Mouse (Mus musculus) heart, embryonic 14.5 days (tissue): ENCODE measurements around the gene St14. TPM values are rescaled to one million over a fixed set of nuclear protein-coding genes. Genes with fewer than 3 reads are reported as not detected.

Source experiments
- ATAC-seq: fragments of 200-750 bp; cut with Nextera tagmentation; 2 replicates; pipeline ENCODE4 v1.8.0; 2017; ENCODE audit warnings: low read depth, moderate TSS enrichment; ENCODE audit not compliant: insufficient number of reproducible peaks, insufficient read depth, low FRiP score
- H3K27ac ChIP-seq, 2 experiments: fragments of 200-500 bp in 1 of 2; fragments of 300-500 bp in 1 of 2; sonication (generic) in 1 of 2; replicated peaks in 1 of 2; 2 replicates each; pipeline ENCODE4 v1.5.1; 2012 to 2014; ENCODE audit warnings: low read depth in 2 of 2, low read length in 2 of 2, control low read depth in 1 of 2, mild to moderate bottlenecking in 1 of 2, mixed read lengths in 1 of 2; ENCODE audit not compliant: control insufficient read depth in 1 of 2, insufficient read depth in 1 of 2
- H3K27me3 ChIP-seq: fragments of 300-500 bp; sonication (generic); 2 replicates; pipeline ENCODE4 v1.6.1; 2014; ENCODE audit warnings: mild to moderate bottlenecking, low read length, control low read depth; ENCODE audit not compliant: control insufficient read depth, insufficient read depth
- H3K36me3 ChIP-seq: fragments of 300-500 bp; sonication (generic); 2 replicates; pipeline ENCODE4 v1.6.1; 2014; ENCODE audit warnings: mild to moderate bottlenecking, control low read depth, low read length, mixed read lengths; ENCODE audit not compliant: control insufficient read depth, insufficient read depth
- H3K4me1 ChIP-seq, 2 experiments: fragments of 200-500 bp in 1 of 2; fragments of 300-500 bp in 1 of 2; sonication (generic) in 1 of 2; 2 replicates each; pipeline ENCODE4 v1.6.1; 2012 to 2014; ENCODE audit warnings: low read length in 2 of 2, control low read depth in 1 of 2, mixed read lengths in 1 of 2; ENCODE audit not compliant: control insufficient read depth in 2 of 2, insufficient read depth in 2 of 2
- H3K4me2 ChIP-seq: fragments of 300-500 bp; sonication (generic); 2 replicates; pipeline ENCODE4 v1.6.1; 2014; ENCODE audit warnings: mild to moderate bottlenecking, low read length
- H3K4me3 ChIP-seq, 2 experiments: fragments of 200-500 bp in 1 of 2; fragments of 300-500 bp in 1 of 2; sonication (generic) in 1 of 2; 2 replicates each; pipeline ENCODE4 v1.5.1; 2012 to 2014; ENCODE audit warnings: low read length in 2 of 2, mild to moderate bottlenecking in 2 of 2, control low read depth in 1 of 2, low read depth in 1 of 2, moderate library complexity in 1 of 2; ENCODE audit not compliant: control insufficient read depth in 1 of 2, insufficient read depth in 1 of 2
- H3K9ac ChIP-seq: fragments of 300-500 bp; sonication (generic); 2 replicates; pipeline ENCODE4 v1.6.1; 2014; ENCODE audit warnings: mild to moderate bottlenecking, low read length
- H3K9me3 ChIP-seq: fragments of 300-500 bp; sonication (generic); 2 replicates; pipeline ENCODE4 v1.6.1; 2016; ENCODE audit warnings: low read length, control low read depth; ENCODE audit not compliant: control insufficient read depth
- WGBS: fragments of 180-500 bp; shearing (Covaris S2); extraction: QIAGEN DNeasy Blood & Tissue Kit; methylation state at CpG from one replicate; pipeline ENCODE4 v1.1.7; 2014; 5-methylcytosine and 5-hydroxymethylcytosine counted together
- polyA plus RNA-seq: library from polyadenylated mRNA; unstranded; fragments of >200 nt; fragmentation: Nextera tagmentation; extraction: Ambion mirVana; gene quantifications from 2 replicates; pipeline ENCODE4 v1.2.1, GENCODE M21; 2014

Gene St14
- polyA plus RNA-seq, 1 experiment from 2014 or later, result 0.58 TPM

DNA sequence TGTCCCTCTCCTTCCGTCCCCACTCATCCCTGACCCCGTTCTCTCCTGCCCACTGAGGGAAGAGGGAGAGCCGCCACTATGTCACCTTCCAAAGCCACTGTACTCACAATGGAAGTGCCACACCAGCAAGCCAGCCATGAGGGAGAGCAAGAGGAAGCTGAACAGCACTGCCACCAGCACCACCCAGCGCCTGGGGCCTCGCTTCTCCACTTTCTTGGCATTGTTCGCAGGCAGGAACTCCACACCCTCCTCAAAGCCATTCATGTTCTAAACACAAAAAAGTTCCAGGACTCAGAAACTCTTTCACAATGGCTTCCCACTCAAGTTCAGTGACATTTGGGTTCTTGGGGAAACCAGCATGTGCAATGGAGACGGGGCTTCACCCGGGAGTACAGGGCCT lies 23.2 kb downstream of the St14 start:
- no peak overlapping the region for H3K4me2 ChIP-seq
- 79% methylated on average over 8 of the region's 8 CpGs for WGBS
- H3K36me3 ChIP-seq, result no peaks in the 10 kb centered on the region
- H3K27ac ChIP-seq, result no peak overlapping the region
- no peak for ATAC-seq
- H3K9me3 ChIP-seq, result no peaks in the 10 kb centered on the region
- no peaks in the 10 kb centered on the region for H3K27me3 ChIP-seq
- H3K4me1 ChIP-seq, result no peaks in the 10 kb centered on the region
- H3K4me3 ChIP-seq, result no peak overlapping the region
- no peak overlapping the region for H3K9ac ChIP-seq

DNA sequence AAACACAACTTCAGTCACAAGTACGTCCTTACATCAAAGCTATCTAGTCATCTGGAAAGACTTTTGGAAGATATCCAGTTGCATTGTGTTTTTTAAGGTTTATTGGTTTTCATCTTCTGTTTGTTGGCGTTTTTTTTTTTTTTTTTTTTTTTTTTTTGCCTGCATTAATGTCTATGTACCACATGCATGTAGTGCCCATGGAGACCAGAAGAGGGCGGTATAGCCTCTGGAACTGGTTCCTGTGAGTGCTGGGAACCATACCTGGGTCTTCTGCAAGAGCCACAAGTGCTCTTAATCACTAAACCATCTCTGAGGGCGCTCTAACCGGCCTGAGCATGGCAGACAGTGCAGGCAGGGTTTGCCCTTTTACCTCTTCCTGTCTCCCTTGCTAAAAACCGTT lies 33.5 kb downstream of the St14 start:
- Histone ChIP-seq H3K9ac (no peak overlapping the region), H3K36me3 (no peaks in the 10 kb centered on the region), H3K4me3 (no peak overlapping the region), H3K27ac (no peak overlapping the region), H3K4me2 (no peak overlapping the region), H3K27me3 (no peaks in the 10 kb centered on the region), H3K4me1 (peaks cover 11 to 12% of the 10 kb centered on the region in 2 experiments), H3K9me3 (no peaks in the 10 kb centered on the region)
- no peak for ATAC-seq
- WGBS, result 75% methylated on average over 6 of the region's 6 CpGs

DNA sequence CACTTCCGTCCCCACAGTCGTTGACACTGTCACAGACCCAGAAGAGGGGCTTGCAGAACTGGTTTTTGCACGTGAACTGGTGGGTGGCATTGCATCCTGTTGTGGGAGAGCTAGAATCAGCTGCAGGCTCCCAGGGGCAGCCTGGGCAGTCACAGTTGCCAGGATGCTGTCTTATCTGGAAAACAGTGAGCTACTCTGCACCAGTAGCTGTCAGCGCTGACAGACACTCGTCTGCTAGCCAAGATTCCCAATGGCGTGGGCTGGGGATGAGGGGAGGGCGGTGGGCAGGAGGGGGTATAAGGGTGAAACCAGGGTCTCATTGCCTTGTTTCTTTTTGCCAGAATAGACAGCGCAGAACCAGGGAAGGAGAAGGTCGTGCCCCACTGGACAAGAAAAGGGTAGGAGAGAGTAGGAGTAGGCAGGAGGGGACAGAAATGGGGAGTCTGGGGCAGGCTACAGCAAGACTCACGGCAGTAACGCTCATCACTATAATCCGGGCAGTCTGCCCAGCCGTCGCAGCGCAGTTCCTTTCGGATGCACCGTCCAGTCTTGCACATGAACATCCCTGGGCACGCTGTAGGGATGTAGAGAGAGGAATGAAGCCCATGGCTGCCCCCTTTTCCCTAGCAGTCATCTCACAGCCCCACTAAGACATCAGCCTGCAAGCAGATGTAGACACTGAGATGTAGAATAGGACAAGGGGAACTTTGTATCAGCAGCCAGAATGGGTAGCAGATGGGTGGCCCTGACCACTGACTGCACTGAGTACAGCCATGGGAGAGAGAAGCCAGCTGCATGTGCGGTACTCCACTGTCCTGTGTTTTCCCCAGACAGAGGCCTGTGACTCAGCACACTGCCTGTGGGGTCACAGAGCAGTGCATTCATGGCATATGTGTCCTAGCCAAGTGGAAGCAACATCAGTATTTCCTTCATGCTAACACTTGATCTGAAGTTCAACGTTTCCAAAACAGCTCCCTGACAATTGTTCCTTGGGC lies 34.3 kb downstream of the St14 start:
- Histone ChIP-seq H3K9me3 (no peaks in the 10 kb centered on the region), H3K4me3 (no peak overlapping the region), H3K27ac (no peak overlapping the region), H3K9ac (no peak overlapping the region), H3K27me3 (no peaks in the 10 kb centered on the region), H3K4me2 (no peak overlapping the region), H3K4me1 (peaks cover 11 to 12% of the 10 kb centered on the region in 2 experiments), H3K36me3 (no peaks in the 10 kb centered on the region)
- ATAC-seq, result peak; percentile 37; the same call in 1 of the 2 replicates
- 50% methylated on average over 20 of the region's 20 CpGs for WGBS

DNA sequence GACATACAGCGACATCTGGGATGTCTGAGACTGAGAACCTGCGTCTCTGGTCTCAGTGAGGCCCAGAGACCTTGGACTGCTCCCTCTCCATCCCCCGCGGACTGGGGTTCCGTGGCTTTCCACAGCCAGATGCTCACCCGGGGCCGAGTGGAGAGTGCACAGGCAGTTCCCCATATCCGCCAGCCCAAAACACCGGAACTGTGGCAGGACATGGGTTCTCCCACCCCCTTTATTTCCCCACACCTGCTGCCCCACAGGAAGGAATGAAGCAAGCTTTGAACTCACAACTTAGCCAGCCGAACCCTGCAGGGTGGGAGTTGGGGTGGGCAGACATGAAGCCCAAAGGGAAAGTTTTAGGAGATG lies 38.8 kb downstream of the St14 start:
- H3K4me3 ChIP-seq, result no peak overlapping the region
- 0 out of 2 replicates have a peak, but pooled peaks cover 4% of the 10 kb centered on the region for H3K27me3 ChIP-seq
- 88% methylated on average over 10 of the region's 10 CpGs for WGBS
- no peaks in the 10 kb centered on the region for H3K9me3 ChIP-seq
- H3K4me2 ChIP-seq, result no peak overlapping the region
- H3K36me3 ChIP-seq, result no peaks in the 10 kb centered on the region
- ATAC-seq, result no peak
- H3K4me1 ChIP-seq, result peaks cover 11 to 12% of the 10 kb centered on the region in 2 experiments
- H3K9ac ChIP-seq, result no peak overlapping the region
- H3K27ac ChIP-seq, result no peak overlapping the region

DNA sequence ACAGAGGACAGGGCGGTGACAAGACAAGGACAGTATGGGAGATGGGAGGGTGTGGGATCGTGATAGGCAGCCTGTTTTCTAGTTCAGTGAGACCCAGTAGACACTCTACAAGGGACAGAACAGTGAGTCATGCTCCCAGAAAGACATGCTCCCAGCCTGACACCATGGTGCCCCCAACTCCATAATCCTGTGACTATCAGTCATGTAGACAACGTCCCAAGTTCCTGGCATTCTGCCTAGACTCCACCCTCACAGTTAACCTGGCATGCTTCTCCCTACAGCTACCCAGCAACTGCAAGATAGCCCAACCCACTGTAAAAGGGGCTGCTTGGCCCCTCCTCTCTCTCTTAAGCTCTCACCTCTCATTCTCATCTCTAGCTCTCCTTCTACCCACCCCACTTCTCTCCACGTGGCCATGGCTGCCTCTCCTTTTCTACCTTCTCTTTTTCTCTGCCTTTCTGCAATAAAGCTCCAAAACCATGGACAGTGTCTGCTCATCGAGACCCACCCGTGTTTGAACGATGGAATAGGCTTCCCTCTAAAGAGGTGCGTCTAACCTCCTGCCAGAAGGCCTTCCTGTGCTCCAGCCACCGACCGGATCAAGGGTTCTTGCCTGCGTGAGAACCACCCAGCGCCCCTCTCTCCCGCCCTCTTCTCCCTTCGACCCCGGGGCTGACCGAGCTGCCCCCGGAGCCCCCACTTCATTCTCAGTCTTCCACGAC lies 39.4 kb downstream of the St14 start:
- WGBS, result 81% methylated on average over 18 of the region's 18 CpGs
- Histone ChIP-seq H3K4me2 (no peak overlapping the region), H3K9ac (no peak overlapping the region), H3K9me3 (no peaks in the 10 kb centered on the region), H3K36me3 (no peaks in the 10 kb centered on the region), H3K4me1 (peaks cover 8 to 12% of the 10 kb centered on the region in 2 experiments), H3K27ac (no peak overlapping the region), H3K27me3 (peaks cover 4% of the 10 kb centered on the region; the same call in 1 of the 2 replicates), H3K4me3 (no peak overlapping the region)
- no peak for ATAC-seq

DNA sequence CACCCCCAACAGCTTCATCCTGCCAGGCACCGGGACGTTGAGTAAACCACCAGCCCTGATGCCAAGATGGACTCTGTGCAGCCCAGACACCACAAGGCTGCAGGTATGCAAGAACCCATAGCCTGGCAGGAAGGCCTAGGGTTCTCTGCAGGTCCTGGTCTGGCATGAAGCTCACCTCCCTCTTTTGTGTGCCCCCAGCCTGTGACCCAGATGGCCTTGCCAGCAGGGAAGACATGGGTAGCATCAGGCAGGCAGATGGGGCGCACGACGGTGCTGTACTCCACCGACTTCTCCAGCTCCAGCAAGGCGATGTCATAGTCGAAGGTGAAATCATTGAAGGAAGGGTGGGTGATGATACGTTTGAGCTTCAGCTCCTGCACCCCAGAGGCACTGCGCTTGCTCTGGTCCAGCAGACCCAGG lies 40.5 kb downstream of the St14 start:
- no peak for ATAC-seq
- H3K9me3 ChIP-seq, result no peaks in the 10 kb centered on the region
- WGBS, result 89% methylated on average over 10 of the region's 10 CpGs
- H3K4me3 ChIP-seq, result no peak overlapping the region
- H3K27me3 ChIP-seq, result peaks cover 12% of the 10 kb centered on the region; the same call in 1 of the 2 replicates
- H3K9ac ChIP-seq, result no peak overlapping the region
- H3K4me1 ChIP-seq, result peaks cover 0 to 2% of the 10 kb centered on the region in 2 experiments; a peak in 1 of 4 replicates
- H3K27ac ChIP-seq, result no peak overlapping the region
- no peaks in the 10 kb centered on the region for H3K36me3 ChIP-seq
- H3K4me2 ChIP-seq, result no peak overlapping the region

DNA sequence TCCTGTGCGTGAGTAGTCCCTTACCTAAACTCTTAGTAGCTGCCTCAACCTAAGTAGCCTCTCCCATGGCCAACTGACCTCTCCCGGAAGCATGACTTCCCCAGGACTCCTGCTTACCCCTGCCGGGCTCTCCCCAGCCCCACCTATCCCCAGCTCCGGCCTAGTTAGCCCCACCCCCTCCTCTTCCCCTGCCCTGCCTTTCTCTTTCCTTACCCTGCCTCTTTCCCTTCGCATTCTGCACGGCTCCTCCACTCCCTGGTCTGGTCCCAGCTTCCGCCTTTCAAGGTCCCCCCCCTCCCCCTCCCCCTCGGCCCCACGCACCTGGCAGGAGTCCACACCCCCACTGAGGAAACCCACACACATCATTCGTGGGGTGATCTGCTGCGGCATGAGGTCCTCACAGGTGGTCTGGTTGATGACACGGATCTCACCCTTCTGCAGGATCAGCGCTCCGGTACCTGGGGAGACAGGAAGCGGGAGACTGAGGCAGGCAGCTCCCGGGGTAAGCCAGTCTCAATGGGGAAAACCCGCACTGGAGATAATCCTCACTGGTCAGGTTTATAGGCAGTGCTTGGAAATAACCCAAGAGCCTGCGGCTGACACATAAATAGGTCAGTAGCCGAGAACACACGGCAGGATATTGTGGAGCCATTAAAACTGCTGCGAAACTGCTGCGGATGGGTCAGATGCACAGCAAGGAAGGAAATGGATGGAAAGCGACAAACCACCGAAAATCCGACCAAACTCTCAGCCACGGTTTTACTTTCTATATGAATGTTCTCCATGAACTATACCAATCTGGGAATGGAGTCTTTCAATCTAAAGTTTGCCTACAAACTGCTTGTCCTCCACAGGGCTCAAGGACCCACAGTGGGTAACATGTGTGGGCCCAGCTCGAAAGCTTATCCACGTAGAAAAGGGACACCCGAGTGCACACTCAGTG lies 41.3 kb downstream of the St14 start:
- Histone ChIP-seq H3K4me3 (no peak overlapping the region), H3K27ac (no peak overlapping the region), H3K9me3 (no peaks in the 10 kb centered on the region), H3K27me3 (peaks cover 12% of the 10 kb centered on the region; the same call in 1 of the 2 replicates), H3K4me2 (no peak overlapping the region), H3K36me3 (no peaks in the 10 kb centered on the region), H3K9ac (no peak overlapping the region), H3K4me1 (no peaks in the 10 kb centered on the region; a peak in 1 of 4 replicates)
- ATAC-seq, result no peak
- 66% methylated on average over 29 of the region's 29 CpGs for WGBS
